Mouse (Mus musculus) brain, embryonic 18.5 days (tissue): ENCODE results near the gene Lgsn.
A peak's percentile ranks its signal among the peaks of the same experiment; 100 is the strongest.

ENCODE experiments used
- DNase-seq: peaks from one replicate; pipeline ENCODE4 v3.0.0-alpha.2; 2012; ENCODE audit warnings: low read depth, low spot score

The Lgsn gene

DNA sequence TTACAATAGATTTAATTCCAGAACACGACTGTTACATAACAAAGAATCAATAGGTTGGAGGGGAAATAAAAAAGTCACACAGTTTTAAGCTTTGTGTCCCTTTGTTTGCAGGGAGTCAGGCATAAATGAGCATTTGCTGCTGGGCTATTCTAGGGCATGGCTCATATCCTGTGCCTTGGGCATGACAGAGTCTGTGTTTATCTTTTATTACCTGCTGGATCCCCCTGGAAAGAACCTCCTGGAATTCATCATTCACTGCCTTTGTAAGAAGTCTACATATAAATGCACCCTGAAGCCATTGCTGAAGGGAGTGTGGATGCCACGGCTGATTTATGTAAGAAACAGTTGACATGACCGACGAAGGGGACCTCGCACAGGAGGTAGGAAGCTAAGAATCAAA lies at the start of gene Lgsn:
Lgsn (plus strand) TSS at position 301 of the 400 bp plus-strand sequence.
- no peak for DNase-seq

DNA sequence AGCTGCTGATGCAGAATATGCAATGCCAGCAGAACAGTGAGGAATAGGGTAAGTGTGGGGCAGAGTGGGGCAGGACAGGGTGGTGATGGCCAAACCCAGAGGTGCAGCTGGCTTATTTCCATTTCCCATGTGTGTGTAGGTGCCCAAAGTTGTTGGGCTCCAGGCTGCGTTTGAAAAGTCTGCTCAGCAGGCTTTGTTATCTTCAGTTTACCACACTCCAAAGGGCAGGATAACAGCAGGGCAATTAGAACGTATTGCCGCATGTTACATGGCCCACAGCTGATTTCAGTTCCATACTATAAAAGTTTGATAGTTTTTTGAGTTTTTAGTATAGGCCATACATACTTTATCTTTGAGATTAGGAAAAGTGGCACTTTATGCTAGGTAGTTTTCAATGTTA lies 37.8 kb upstream of the Lgsn start:
- no peak for DNase-seq

DNA sequence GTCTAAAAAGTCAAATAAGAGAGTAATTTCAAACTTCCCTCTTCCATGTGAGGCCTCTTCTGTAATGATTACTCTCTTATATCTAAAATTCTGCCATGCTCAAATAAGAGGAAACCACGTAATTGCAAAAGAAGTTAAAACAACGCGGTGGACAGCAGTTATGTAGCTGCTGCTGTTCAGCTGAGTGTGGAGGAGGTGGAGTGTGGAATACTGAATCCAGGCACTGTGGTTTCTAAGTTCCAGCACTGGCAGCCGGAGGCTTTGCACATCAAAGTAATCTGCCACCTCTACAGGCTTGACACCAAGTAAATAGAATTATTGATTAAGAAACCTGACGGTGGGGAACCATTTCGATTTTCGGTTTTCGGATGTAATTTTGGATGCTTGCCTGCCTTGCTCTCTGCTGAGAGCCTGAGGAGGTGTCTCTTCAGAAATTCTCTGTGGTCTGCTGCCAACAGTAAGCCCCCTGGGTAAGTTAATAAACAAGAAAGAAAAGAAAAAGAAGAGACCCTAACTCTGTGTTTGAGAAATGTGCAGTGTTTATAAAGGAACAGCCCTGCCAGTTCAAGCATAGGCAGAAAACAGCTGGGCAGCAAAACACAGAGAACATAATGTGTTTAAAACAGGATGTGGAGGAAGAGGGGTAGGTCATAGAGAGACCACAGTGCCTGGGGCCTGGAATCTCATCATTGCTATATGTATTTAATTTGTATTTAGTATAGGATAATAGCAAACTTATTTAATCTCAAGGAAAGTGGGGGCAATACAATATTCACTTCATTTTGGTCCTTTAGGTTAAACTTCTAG lies 33.7 kb upstream of the Lgsn start:
- no peak for DNase-seq

DNA sequence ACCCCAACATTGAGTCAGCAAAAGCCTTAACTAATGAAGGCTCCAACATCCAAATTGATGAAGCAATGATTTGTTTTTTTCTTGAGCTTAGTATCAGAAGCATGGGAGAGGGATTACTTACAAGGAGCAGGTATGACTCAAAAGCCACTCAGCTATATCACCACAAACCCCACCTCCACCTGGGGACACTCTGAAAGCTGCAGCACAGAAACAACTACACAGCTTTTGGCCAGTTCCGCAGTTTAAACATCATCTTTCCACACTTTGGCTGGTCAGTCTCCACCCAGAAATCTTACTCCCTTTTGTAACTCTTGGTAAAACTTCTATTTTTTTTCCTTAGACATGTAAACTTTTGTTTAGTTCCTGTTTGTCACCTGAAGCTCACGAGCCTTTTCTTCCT lies 32.6 kb upstream of the Lgsn start:
- no peak for DNase-seq

DNA sequence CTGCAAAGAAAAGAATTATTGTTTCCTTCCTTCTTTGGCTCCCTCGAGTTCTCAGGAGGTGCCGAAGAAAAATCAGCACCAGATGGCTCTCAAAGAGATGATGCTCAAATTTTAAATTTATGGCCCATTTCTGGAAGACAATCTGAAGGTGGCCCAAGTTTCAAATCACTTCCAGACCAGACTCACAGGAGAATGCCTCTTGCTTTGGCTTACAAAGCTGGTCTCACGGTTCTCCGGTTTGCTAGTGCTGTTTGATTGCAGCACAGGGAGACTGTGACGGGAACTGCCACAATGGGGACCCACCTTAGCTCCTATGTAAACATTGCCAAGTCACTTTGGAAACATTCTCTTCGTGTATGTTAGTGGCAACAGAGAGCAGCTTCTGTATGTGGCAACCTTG lies 26.5 kb upstream of the Lgsn start:
- no peak for DNase-seq

DNA sequence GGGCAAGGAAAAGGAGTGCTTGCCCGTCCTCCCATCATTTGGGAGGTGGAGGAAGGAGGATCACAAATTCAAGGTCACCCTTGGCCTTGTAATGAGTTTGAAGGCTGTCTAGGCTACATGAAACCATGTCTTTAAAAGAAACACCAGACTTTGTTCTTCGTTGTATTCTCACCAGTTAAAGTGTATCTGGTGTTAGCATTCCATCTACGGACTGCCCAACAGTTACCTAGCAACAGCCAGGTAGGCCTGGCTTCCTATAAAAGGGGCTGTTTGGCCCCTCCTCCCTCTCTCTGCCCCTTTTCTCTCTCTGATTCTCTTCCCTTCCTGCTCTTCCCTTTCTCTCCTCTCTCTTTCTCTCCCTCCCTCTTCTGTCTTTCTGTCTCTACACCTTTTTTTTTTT lies 25.7 kb upstream of the Lgsn start:
- no peak for DNase-seq

DNA sequence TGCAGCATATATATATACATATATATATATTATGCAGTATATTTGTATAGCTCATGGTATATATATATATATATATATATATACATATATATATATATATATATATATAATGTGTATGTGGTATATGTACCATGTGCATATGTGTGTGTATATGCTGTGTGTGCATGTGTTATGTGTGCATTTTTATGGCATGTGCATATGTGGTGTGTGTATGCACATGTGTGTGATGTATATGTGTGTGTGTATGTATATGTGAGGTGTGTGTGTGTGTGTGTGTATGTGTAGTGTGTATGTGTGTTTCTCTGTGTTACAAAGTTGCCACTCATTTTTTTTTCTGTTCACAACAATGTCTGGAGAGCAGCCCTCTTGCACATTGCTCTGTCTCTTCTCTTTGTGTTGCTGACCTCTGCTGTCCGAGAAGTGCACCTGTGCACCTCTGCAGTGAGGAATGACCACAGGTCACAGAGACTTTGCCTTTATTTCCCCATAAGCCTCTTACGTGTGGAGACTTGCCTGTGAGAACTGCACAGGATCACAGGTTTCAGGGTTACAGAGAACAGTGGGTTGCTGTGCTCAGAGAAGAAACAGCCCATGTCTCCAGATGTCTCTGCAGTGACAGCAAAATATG lies 23.3 kb upstream of the Lgsn start:
- no peak for DNase-seq

DNA sequence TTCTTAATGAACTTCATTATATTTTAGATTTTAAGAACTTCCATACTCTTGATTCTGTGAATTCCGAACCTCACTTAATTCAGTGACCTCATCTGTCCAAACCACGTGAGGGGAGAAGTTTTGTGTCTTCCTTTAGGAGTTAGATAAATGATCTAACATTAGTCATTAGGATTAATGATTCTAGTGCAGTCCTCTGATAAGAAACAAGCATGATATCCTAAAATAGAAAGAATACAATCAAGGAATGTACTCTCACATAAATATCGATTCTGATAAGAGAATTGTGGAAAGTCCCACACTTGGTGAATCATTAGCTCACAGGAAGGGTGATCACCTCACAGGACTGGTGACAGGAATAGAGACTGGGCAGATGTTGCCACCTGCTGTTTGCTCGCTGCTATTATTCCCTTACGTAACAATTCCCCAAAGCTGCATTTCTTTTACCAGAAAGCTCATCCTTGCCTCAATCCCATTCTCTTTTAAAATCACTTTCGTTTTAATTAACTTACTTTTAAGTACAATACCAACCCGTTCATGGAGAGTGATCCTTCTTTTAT lies 22.3 kb upstream of the Lgsn start:
- no peak for DNase-seq

DNA sequence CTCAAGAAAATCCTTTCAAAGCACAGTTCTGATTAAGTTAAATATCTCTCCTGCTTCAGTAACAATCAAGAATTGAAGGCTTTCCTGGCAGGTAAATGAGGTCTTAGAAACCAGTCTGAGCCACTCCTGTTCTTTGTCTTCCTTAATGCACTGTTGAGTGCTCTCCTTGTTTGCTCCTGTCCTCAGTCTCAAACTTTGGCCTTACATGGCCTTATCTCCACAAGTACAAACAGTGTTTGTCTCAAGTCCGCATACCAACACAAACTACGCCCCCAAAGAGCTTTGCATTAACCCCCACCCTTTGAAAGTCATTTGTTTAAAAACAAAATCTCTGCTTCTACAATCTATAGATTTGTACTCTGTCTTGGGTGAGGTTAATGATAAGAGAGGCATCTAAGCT lies 20.0 kb upstream of the Lgsn start:
- no peak for DNase-seq

DNA sequence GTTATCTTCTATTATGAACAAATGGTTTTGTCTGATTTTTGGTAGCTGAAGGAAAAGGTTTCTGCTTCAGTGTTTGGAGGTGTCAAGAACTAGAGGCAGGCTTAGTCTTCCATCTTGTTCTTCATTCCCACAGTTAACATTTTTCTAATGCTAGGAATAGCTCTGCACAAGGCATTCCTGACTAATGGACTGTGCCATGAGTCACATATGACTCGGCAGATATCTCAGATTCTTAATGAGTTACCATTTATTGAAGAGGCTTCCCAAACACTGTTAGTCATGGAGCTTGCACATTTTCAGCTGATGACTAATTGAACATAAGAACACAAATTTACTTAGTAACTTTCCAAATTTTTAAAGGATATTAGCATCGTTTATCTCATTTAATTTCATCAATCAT lies 19.3 kb upstream of the Lgsn start:
- DNase-seq = no peak

DNA sequence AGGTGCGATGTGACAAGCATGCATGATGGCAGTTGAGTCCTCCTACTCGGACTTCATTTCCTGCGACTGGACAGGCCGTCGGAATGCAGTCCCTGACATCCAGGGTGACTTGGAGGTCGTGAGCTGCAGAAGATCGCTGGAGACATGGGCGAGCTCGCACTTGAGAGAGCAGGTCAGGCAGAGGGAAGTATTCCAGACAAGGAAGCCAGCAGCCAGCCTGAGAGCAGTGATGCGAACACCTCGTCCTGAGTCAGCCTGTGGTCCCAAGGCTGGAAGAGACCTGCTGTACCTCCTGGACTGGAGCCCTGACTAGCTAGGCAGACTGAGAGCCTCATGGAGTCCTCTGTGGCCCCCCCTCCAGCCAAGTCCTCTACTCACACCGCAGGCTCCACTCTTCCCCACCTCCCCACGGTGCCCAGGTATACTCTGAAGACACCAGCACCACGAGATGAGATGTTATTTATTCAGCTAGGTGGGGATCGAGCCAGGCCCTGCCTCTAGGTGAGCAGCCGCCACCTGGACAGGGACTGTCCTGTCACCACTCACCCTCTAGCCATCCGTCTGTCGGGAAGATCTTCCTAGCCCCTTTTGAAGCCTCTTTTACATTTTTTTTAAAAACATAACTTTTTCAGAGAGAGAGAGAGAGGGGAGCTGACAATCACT lies 11.5 kb upstream of the Lgsn start:
- no peak for DNase-seq

DNA sequence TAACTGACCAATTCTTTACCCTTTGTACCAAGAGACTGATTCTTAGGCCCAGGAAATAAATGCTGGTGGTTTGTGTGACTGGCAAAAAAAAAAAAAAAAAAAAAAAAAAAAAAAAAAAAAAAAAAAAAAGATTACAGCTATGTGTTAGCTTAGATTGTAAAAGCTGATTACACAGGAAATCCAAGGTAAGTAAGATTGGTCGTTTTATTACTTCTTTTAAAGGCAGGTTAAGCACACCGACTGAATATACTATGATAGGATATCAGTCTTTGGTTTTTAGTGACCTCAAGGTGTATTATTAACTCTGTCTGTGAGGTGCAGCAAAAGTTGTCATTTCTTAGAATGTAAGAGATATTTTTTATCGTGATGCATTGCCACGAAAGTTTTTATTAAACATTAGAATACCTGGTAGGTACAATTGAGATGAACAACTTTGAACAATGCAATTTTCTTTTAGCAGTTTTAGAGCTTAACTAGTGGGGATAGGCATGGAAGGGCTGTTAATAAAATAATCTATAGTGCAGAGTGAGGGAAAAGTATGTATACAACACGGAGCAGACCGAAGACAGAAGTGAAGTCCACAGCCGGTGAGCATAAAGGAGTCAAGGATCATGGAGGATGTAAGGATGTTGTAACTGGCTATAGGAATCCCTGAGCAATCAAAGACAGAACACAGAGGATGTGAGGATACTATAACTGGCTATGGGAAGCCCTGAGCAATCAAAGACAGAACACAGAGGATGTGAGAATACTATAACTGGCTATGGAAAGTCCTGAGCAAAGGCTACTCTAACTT lies 10.7 kb upstream of the Lgsn start:
- DNase-seq = no peak

DNA sequence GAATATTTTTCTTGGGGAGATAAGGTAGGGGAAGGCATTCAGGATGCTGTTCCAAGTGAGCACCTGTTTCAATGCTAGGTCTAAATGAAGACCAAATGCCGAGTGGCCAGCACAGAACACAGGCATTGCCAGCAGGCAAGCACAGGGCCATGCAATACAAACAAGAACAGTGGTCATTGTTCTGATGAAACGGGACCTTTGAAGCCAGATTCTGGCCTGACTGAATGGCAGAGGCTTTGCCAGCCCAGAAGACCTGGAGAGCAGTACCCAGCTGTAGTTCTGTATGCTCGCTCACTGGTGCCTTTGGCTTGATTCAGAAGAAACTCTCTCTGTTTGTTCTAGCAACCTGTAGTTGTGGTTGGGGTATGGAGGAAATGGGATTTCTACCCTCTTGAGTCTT lies 800 bp upstream of the Lgsn start:
- no peak for DNase-seq

DNA sequence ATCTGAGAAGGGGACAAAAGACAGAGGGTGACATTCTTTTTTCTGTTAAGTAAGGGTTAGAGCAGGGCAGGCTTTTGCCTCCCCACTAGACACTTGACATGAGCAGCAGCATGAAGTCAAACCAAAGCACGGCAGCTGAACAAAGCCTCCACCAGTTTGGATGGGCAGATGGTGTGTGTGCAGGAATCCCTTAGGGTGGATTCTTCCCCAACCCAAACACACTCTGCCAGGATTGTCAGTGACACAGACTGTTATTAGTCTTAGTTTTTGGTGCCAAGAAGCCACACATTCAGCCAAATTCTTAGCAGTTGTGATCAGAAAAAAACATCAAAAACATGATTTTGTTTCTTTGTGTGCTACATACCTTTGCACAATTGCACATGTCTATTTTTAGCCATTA lies 2.1 kb downstream of the Lgsn start:
- no peak for DNase-seq

DNA sequence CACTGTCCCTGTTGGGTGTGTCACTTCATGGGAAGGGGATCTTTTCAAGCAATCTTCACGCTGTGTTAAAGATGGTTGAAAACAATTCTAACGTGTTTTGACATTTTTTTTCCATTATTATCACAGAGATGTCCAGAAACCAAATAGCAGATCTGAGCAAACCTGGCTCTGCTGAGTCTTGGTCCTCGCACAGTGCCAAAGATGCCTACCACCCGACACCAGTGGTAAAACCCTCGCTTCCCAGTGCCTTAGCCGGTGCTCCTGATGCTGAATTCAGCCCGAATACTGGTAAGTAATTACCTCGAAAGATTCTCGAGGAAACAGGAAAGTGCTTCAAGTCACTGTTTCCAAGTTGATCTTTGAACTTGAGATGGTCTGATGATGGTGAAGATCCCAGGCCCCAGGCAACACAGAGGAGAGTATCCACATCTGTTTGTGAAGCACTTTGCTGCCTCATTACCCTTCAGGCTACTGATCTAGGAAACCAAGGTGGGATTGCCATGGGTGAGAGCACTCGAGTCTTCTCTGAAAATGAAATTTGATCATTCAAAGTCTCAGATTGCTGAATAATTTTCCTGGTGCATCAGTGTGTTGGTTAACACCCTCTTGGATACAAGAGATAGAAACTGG lies 14.2 kb downstream of the Lgsn start:
- DNase-seq = no peak

DNA sequence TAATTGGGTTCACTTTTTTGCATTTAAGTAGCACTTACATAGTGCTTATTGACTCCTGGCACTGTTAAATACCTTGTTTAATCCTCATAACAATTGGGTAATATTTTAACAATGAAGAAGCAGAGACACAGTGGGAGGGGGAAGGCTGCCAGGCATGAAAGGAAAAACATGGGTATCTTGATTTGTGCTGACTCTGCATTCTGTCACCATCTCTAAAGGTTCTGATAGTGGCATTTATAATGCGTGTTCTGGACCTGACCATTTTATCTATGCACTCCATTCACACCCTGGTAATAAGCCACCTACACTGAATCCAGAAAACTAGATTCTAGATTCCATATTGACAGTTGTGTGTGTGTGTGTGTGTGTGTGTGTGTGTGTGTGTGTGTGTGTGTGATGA lies 19.4 kb downstream of the Lgsn start:
- no peak for DNase-seq

DNA sequence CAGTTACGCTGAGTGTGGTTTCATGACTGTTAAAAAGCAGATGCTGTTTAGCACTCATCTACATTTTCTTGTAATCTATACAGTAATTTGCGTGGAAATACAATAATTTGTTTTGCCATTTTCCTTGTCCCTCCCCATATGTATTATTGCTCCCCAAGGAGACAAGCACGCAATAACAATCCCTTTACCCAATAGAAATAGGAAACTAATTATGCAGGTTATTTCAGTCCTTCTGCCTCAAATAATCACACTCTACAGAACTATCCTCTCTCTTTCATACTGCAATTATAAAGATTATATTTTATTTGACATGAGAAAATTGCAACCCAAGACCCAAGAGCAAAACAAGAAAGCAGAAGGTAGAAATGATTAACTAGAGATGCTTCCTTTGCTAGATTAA lies 20.8 kb downstream of the Lgsn start:
- DNase-seq = no peak

DNA sequence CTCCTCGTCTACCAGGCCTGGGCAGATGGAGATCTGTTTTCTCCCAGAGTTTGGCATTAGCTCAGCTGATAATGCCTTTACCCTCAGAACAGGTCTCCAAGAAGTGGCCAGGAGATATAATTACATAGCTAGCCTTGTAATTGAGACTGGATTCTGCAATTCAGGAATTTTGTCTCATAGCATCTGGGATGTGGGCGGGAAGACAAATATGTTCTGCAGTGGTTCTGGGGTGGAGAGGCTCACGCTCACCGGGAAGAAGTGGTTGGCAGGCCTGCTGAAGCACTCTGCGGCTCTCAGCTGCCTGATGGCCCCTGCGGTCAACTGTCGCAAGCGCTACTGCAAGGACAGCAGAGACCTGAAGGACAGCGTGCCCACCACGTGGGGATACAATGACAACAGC lies 27.6 kb downstream of the Lgsn start:
- no peak for DNase-seq

DNA sequence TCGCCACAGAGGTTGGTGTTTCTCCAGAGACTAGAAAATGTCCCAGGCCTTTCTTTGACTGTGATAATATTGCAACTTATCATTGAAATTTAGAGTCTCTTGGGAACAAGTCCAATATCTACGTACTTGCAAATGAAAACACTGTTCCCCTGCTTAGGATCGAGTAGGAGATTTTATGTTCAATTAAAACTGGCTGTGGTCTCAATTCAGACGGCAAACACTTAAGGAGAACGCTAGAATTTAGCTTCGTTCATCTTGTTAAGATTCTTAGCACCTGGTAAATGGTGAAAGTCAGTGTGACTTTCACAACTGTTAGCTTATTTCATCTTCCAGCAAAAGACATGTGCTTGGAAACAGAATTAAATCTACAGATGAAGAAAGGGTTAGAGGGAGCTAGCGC lies 29.1 kb downstream of the Lgsn start:
- DNase-seq = no peak

DNA sequence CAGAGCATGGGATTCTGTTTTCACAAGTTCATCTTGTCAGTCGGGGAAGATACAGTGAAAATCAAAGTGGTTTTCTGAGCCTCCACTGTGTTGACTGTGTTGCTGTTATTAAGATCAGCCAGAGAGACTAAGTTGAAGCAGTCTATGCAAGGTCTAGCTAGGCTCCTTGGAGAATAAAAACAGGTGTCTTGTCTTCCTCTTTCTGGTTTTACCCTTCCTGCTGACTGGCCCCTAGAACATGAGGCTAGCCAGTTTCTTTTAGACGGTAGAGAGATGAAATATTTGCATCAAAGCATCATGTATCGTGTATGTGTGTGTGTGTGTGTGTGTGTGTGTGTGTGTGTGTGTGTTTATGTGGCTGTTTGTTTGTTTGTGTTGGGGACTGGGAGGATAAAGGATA lies 29.6 kb downstream of the Lgsn start:
- no peak for DNase-seq

DNA sequence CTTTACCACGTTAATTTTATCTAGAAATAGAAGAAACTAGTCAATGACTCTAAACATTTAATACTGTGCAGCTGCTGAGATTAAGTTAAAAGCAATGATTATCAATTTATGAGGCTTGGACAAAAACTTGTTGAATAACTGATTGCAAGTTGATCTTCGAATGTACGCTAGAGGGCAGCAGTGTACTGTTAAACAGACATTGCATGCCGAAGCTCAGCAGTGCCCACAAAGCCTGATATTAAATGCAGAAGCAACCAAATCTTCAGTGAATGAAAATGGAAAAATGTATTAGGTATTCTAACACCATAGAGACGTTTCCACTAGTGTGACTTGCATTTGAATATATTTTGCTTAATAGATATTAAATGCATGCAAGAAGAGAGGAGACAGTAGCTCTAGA lies 33.9 kb downstream of the Lgsn start:
- peak; percentile 62 for DNase-seq
